ENCODE assay signal across 12 mouse cellular contexts in genomic region chr8:93592302-93592651, GRCm38 (mm10). TPM values are rescaled to one million over a fixed set of nuclear protein-coding genes. Genes with fewer than 3 reads are reported as not detected.
A peak's percentile ranks its signal among the peaks of the same experiment; 100 is the strongest.
DNase-seq lines count a peak whose midpoint lies in the region; ATAC-seq and TF ChIP-seq lines count a peak whose summit lies in the region.
"Had no signal": no experiment of that assay in that cellular context is flagged by ENCODE, and none has a peak within 500 bp of the region (broad histone marks: within the 10 kb centered on the region; RNA-seq: fewer than 3 reads in every experiment).

No protein-coding gene starts in this region.

- H3K9me3 ChIP-seq in forebrain, embryonic 14.5 days (replicated peaks; ENCODE audit: control insufficient read depth, low read length) = no peaks in the 10 kb centered on the region
- no peaks in the 10 kb centered on the region for H3K9me3 ChIP-seq in midbrain, embryonic 10.5 days (replicated peaks)

- ATAC-seq in forebrain, embryonic 14.5 days = no peak
- ATAC-seq: inflammation-experienced regulatory T-cells, adult 6 months had no signal

- H3K27ac ChIP-seq in gastrocnemius, adult 2 months = peak overlapping the region; percentile 62
- H3K27ac ChIP-seq in forebrain, embryonic 14.5 days (ENCODE audit: low read depth, low read length) = peak overlapping the region; percentile 1; the same call in 1 of the 2 replicates
- H3K27ac ChIP-seq in midbrain, embryonic 10.5 days (replicated peaks) = peak overlapping the region; percentile 71

- 0 out of 2 replicates have a peak overlapping the region, but pooled peaks have one; percentile 9 for H3K9ac ChIP-seq in forebrain, embryonic 14.5 days (ENCODE audit: low read length)

- no peak overlapping the region for H3K4me2 ChIP-seq in forebrain, embryonic 14.5 days (ENCODE audit: low read length)

- no peaks in the 10 kb centered on the region for H3K36me3 ChIP-seq in forebrain, embryonic 14.5 days (ENCODE audit: control insufficient read depth, insufficient read depth, low read length)
- no peaks in the 10 kb centered on the region for H3K36me3 ChIP-seq in midbrain, embryonic 10.5 days

- no peaks in the 10 kb centered on the region for H3K27me3 ChIP-seq in forebrain, embryonic 14.5 days (replicated peaks; ENCODE audit: control insufficient read depth, insufficient read depth, low read length)
- no peaks in the 10 kb centered on the region for H3K27me3 ChIP-seq in midbrain, embryonic 10.5 days (ENCODE audit: low read depth, poor library complexity, severe bottlenecking)

- no peaks in the 10 kb centered on the region for H3K4me1 ChIP-seq in forebrain, embryonic 14.5 days (ENCODE audit: control insufficient read depth, insufficient read depth, low read length)
- H3K4me1 ChIP-seq in midbrain, embryonic 10.5 days = peaks cover 7% of the 10 kb centered on the region; the same call in 1 of the 2 replicates

- intact Hi-C loops in gastrocnemius, adult 2 months (cut with DNase I) = loop anchor here (1.0 to 10.0 kb wide), 5 partner anchors 23 to 613 kb away; no protein-coding TSS in a partner anchor

- no peak for TF ChIP-seq CTCF in gastrocnemius, adult 2 months (IDR thresholded peaks at IDR 0.05)

- WGBS in forebrain, embryonic 14.5 days = 8% methylated on average over 3 of the region's 3 CpGs
- 17% methylated on average over 3 of the region's 3 CpGs for WGBS in midbrain, embryonic 10.5 days

- no peak overlapping the region for H3K4me3 ChIP-seq in gastrocnemius, adult 2 months
- H3K4me3 ChIP-seq in forebrain, embryonic 14.5 days (ENCODE audit: low read depth, low read length) = no peak overlapping the region
- no peak overlapping the region for H3K4me3 ChIP-seq in midbrain, embryonic 10.5 days

- no peak for DNase-seq in gastrocnemius, adult 2 months
- DNase-seq in gastrocnemius, postnatal 25 days = no peak
- peak; percentile 47 for DNase-seq in ES-CJ7 (ENCODE audit: low read depth, low spot score)
- no peak for DNase-seq in forebrain, embryonic 14.5 days (ENCODE audit: low spot score)
- DNase-seq in midbrain, embryonic 10.5 days (ENCODE audit: low spot score) = no peak
- DNase-seq in spleen, postnatal 4 days (ENCODE audit: low spot score in 2 of 2) = no peak
- DNase-seq in kidney, postnatal 10 days = no peak
- DNase-seq in gastrocnemius, adult 8-10 months (ENCODE audit: low spot score in 2 of 2) = no peak

RNA-seq across cellular contexts. Expression of gene Ces5a, which starts 56.6 kb away (rescaled TPM):
- under 1 TPM; 0.42 to 0.71 TPM for total RNA-seq in gastrocnemius, adult 2 months (2021)
- total RNA-seq in gastrocnemius, postnatal 25 days (2021) = under 1 TPM; 0.51 to 0.91 TPM
- 0.38 and 0.63 TPM in 2 replicates for polyA plus RNA-seq in forebrain, embryonic 14.5 days (2014; fragmentation: Nextera tagmentation; extraction: Ambion mirVana)
- not detected in 2 replicates for polyA plus RNA-seq in midbrain, embryonic 10.5 days (2016; fragmentation: Nextera tagmentation; extraction: Ambion mirVana)
- total RNA-seq in gastrocnemius, adult 8-10 months (2022) = under 1 TPM in 3 of 4 experiments, not detected in 1; 0.20 to 0.86 (median 0.22) TPM
- total RNA-seq: MEL had no signal
- polyA plus RNA-seq: C2C12; embryonic facial prominence, embryonic 11.5 days had no signal

Comparison
In these comparisons a context has a peak if more than half of its experiments do, and no peak if none do; other contexts are left out.
1. H3K27ac ChIP-seq: peak in every context shown above with its lines; median percentile 71 in midbrain, embryonic 10.5 days; 62 in gastrocnemius, adult 2 months; 1 in forebrain, embryonic 14.5 days.